Mouse (Mus musculus) thymus, postnatal 10 days (tissue): Measurements from ENCODE around the gene Tbc1d30.

Experiments used
- DNase-seq, 2 experiments: peaks; one replicate each; pipeline ENCODE4 v3.0.0; 2021; ENCODE audit warnings: low spot score in 2 of 2

Gene Tbc1d30

GRCm38 (mm10) chr10:121268771-121269170, 82.3 kb downstream of the Tbc1d30 start:
- no peak for DNase-seq

DNA sequence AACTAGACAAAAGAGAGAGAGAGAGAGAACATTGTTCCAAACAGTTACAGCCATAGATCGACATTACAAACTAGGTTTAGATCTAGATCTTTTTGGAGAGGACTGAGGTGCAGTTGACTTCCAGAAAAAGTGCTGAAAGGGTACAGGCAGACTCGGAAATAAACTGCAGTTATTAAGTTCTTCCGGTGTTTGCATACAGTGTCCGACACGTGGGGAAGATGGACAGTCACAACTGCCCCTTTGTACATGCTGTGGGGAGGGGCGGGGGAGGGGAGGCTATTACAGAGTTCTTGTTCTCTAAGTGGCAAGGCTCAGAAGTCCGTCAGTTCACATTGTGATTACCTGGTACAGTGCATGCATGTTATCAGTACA, 86.9 kb downstream of the Tbc1d30 start:
- DNase-seq, result no peak

- peak; percentile 7 to 31 for DNase-seq
Measured at GRCm38 (mm10) chr10:121263520-121264203, 87.4 kb downstream of the Tbc1d30 start.

GRCm38 (mm10) chr10:121262206-121262605, 88.9 kb downstream of the Tbc1d30 start:
- no peak for DNase-seq

GRCm38 (mm10) chr10:121261036-121261592, 90.0 kb downstream of the Tbc1d30 start:
- no peak for DNase-seq

GRCm38 (mm10) chr10:121256115-121256825, 94.8 kb downstream of the Tbc1d30 start:
- peak; percentile 33 to 69 for DNase-seq

- DNase-seq, result no peak
Measured at GRCm38 (mm10) chr10:121255465-121255864, 95.6 kb downstream of the Tbc1d30 start.

DNA sequence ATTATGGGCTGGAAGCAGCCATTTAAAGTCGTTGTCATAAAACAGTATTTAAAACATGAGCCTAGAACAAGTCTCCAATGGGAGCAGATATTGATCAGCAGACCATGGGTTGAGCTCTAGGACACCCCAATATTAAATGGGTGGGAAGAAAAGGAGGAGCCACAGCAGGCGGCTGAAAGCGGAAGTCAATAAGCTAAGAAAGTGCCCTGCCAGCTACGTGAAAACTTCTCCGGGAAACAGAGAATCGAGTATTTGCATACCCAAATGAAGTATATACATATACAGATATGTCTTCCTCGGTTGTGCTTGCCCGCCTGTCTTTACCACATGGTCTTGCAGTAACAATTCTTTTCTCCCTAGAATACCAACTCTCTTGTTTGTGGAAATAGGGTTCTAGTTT, 96.7 kb downstream of the Tbc1d30 start:
- DNase-seq, result no peak

GRCm38 (mm10) chr10:121252781-121253180, 98.3 kb downstream of the Tbc1d30 start:
- no peak for DNase-seq

DNA sequence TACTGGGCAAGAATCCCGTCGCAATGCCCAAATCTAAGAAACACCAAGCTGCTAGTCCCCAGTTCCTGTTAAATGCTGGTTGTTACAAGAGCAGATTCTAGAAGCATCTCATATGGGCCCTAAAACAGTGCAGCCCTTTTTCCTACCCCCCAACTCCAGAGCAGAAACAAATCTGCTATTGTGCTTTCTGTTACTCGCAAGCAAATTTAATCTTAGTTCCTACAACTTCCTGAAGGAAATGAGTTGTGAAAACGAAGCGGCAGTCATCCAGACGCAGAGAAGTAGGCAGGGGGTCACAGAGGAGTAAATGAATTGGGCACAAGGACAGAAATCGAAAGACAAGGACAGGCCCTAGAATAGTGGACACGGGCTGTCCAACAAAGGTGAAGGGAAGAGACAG, 99.9 kb downstream of the Tbc1d30 start:
- no peak for DNase-seq

- no peak for DNase-seq
Measured at GRCm38 (mm10) chr10:121249820-121250219, 101.3 kb downstream of the Tbc1d30 start.

DNA sequence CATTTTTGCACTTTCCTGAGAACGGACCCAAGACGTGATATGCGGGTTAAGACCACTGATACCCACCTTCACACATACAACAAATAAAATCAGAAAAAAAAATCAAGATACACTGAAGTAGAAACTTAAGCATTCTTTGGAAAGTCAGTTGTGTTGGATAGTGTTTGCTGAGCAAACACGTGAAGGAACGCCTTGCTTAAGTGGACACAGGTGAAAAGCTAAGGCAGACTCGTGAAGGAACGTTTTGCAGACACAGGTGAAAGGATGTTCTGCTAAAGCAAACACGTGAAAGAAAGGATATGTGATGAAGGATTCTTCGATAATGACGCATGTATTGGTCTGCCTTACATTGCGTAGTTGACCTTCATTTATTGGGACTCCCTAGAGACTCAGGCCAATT, 103.5 kb downstream of the Tbc1d30 start:
- DNase-seq, result no peak

GRCm38 (mm10) chr10:121246971-121247370, 104.1 kb downstream of the Tbc1d30 start:
- DNase-seq, result no peak

GRCm38 (mm10) chr10:121243373-121244207, 107.5 kb downstream of the Tbc1d30 start:
- no peak for DNase-seq

DNA sequence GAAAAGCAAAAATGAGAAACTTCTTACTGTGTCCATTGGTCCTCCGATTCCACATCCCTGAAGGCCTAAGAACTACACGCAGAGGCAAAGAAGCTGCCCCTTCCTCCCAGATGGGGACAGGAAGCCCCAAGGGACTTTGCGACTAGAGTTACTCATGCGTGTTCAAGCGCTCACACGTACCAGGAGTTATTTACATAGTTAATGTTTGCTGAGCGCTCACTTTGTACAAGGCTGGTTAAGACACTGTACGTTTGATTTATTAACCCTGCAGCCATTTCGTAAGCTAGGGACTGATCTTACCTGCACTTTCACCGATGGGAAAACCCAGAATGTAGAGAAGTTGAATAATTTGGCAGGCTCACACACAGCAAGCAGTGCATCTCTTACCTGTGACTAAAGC, 108.5 kb downstream of the Tbc1d30 start:
- DNase-seq, result no peak

GRCm38 (mm10) chr10:121239065-121239464, 112.0 kb downstream of the Tbc1d30 start:
- DNase-seq, result no peak

DNA sequence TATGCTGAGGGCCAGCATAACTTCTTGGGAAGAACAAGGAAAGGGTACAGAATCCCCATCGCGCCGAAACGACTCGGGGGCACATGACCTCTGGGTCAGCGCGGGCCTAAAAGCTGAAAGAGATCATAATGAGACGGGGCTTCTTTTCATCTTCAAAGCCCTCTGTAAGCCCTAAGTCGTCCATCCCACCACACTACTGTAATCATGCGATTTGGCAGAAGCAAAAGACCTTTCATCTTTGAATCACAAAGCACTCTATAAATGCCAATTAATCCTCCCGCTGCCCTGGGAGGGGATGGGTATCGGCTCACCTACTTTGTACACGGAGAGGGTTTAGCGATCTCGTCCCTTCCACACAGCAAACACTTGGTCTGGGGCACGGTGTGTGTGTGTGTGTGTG, 112.5 kb downstream of the Tbc1d30 start:
- no peak for DNase-seq

- DNase-seq, result no peak
Measured at GRCm38 (mm10) chr10:121237377-121237776, 113.7 kb downstream of the Tbc1d30 start.

DNA sequence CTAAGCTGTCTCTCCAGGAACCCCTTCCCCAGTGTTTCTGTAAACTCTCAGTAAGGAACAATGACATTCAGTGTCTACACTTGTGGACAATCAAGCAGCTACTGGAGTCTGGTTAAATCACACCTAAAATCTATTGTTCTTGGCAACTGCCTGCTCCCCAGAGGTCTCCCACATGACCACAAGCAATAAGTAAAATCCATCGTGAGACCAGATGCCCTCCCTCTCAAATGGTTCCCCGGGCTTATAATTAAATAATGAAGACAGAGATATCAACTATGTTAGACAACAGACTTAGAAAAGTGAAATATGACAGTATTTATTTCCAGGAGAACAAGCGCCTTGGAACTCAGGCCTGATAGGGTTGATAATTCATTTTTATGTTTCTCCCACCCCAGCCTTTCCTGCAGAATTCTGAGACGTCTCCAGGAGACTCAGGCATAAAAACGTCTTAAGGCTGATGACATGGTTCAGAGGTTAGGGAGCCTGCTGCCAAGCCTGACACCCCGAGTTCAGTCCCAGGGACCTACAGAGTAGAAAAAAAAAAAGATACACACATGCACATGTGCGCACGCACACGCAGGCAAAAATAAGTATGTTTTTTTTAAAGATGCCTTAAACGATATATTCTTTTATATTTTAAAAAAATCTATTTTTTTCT, 115.8 kb downstream of the Tbc1d30 start:
- no peak for DNase-seq

DNA sequence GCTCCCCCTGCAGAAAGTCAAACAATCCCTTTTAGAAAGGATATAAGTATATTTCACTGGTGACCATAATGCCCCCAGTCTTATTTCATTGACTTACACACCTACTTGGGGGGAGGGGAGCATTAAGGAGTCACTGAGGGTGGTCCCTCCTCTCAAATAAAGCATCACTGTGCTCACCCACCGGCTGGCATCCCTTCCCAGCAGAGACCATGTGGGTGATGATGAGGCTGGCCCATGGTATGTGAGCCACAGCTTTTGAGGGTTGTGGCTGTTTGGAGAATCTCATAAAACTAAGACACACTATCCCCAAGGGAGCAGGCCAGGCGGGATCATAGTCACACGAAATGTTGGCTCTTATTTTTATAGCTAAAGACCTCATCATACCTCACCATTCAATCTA, 116.6 kb downstream of the Tbc1d30 start:
- DNase-seq, result no peak

GRCm38 (mm10) chr10:121228422-121228953, 122.6 kb downstream of the Tbc1d30 start:
- no peak for DNase-seq
